Mouse (Mus musculus) CD4-positive, CD25-positive, alpha-beta regulatory T cell, adult 9 weeks (primary cell): ENCODE data around the gene Scamp2. TPM values are rescaled to one million over a fixed set of nuclear protein-coding genes. Genes with fewer than 3 reads are reported as not detected.

Experiments
- polyA plus RNA-seq: library from polyadenylated mRNA; unstranded; fragments of 100-300 nt; shearing (Covaris generic); gene quantifications from one replicate; pipeline ENCODE4 v1.2.1, GENCODE M21; 2017

Gene Scamp2
- 121 TPM for polyA plus RNA-seq

DNA sequence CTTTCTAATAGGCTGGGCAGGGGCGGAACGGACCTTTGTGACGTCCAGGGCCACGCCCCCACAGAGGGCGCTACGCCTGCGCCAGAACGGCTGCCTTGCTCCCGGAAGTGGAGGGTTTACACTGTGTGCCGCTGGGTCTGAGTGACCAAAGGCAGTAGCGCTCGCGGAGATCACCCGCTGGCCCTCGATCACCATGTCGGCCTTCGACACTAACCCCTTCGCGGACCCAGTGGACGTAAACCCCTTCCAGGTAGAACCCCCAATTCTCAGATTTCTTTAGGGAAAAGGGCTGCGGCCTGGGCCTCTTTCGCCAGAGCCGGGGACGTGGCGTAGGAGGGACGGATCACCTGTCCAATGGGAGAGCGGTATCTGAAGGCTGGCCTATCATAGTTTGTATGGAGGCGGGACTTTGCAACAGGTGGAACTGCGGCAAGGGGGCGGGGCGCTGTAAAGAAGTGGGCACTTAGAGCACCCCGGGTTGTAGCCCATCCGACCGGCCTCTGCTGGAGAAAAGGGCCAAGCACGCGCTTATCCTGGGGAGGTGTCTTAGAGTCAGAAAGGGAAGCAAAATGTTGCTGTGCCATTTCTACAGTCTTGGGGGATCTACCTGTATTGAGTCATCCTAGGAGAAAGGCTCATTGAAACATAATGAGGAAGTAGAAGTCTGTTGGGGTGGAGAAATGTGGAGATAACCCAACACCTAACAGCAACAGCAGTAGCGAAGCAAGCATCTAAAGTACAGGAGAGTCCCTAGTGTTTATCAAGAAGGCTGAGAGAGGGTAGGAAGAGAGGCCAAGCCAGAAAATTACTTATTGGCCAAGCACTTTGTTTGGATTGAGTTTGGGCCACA, at the start of gene Scamp2:
Gene Scamp2 (plus strand): TSS at position 83 of the 850 bp plus-strand sequence.

GRCm38 (mm10) chr9:57521056-57521911, 39.5 kb upstream of the Scamp2 start, which contains the start of gene Cox5a:
Gene Cox5a, plus strand, starts transcription at chr9:57521274.

GRCm38 (mm10) chr9:57537044-57537727, 23.6 kb upstream of the Scamp2 start, which contains the start of gene Fam219b:
Gene Fam219b, plus strand, starts transcription at chr9:57537528.

GRCm38 (mm10) chr9:57552139-57552887, 8.4 kb upstream of the Scamp2 start, which contains the start of gene Mpi:
Gene Mpi, minus strand, starts transcription at chr9:57552763.

DNA sequence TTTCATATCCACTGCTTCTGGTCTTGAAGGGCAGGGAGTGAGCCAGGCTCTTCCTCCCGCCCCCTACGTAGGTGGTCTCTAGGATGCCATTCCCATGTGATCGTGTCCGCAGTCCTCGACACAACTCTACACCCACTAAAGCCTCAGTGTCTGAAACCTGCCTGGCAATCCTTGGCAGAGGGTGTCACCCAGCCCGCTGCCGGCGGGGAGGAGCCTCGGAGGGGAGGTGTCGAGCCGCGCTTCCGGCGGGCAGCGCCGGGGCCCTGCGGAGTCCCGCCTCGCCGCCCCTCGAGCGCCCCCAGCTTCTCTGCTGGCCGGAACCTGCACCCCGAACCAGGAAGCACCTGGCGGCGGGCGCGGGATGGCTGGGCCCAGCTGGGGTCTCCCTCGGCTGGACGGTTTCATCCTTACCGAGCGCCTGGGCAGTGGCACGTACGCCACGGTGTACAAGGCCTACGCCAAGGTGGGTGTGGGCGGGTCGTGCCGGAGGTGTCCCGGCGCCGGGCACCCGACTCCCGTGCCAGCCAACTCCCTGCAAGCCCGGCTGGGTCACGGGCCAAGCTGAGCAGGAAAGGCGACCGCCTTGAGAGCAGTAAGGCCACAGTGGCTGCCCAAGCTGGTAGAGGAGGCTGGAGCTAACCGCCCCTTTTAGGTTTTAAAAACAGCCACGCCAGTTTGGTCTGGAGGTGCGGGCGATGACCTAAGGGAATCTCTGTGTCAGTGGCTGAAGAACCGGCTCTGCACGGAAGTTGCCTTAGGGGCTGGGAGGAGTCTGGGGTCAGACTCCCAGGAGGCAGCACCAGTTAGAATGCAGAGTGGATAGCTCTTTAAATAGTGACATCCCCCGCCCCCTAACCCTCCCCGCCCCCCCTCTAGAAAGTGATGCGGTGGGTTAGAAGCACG, 28.7 kb downstream of the Scamp2 start, which contains the start of gene Ulk3:
Gene Ulk3 (plus strand): TSS at position 229 of the 903 bp plus-strand sequence.

GRCm38 (mm10) chr9:57606139-57606851, 45.6 kb downstream of the Scamp2 start, which contains the start of gene Cplx3:
Gene Cplx3, minus strand, starts transcription at chr9:57606281.

GRCm38 (mm10) chr9:57620674-57621073, 59.9 kb downstream of the Scamp2 start, which contains the start of gene Lman1l:
Gene Lman1l, minus strand, starts transcription at chr9:57620774.

Other genes starting within 250 kb of the Scamp2 start
- gene Ppcdc, start 120.8 kb upstream of the Scamp2 start, polyA plus RNA-seq, result 181 TPM
- 0.14 TPM for gene Scamp5, start 92.9 kb upstream of the Scamp2 start, polyA plus RNA-seq
- gene Rpp25, start 56.9 kb upstream of the Scamp2 start, polyA plus RNA-seq, result not detected
- gene Cox5a, start 39.7 kb upstream of the Scamp2 start, polyA plus RNA-seq, result 131 TPM
- 9.3 TPM for gene Fam219b, start 23.4 kb upstream of the Scamp2 start, polyA plus RNA-seq
- gene Mpi, start 8.2 kb upstream of the Scamp2 start, polyA plus RNA-seq, result 19.3 TPM
- gene Ulk3, start 28.5 kb downstream of the Scamp2 start, polyA plus RNA-seq, result 77.9 TPM
- gene Cplx3, start 45.3 kb downstream of the Scamp2 start, polyA plus RNA-seq, result not detected
- gene Lman1l, start 59.8 kb downstream of the Scamp2 start, polyA plus RNA-seq, result not detected
- gene Csk, start 92.7 kb downstream of the Scamp2 start, polyA plus RNA-seq, result 196 TPM
- gene Cyp1a2, start 122.8 kb downstream of the Scamp2 start, polyA plus RNA-seq, result not detected
- 1.1 TPM for gene Cyp1a1, start 127.0 kb downstream of the Scamp2 start, polyA plus RNA-seq
- 52.6 TPM for gene Edc3, start 147.6 kb downstream of the Scamp2 start, polyA plus RNA-seq
- gene Clk3, start 204.9 kb downstream of the Scamp2 start, polyA plus RNA-seq, result 179 TPM